9 mouse cellular contexts compared by ENCODE assay signal in genomic region chr2:163712874-163713273, GRCm38 (mm10). TPM values are rescaled to one million over a fixed set of nuclear protein-coding genes. Genes with fewer than 3 reads are reported as not detected.
DNase-seq lines count a peak whose midpoint lies in the region; ATAC-seq and TF ChIP-seq lines count a peak whose summit lies in the region.
"Had no signal": no experiment of that assay in that cellular context is flagged by ENCODE, and none has a peak within 500 bp of the region (broad histone marks: within the 10 kb centered on the region; RNA-seq: fewer than 3 reads in every experiment).

No protein-coding gene starts in this region.

- H3K27ac ChIP-seq in intestine, embryonic 15.5 days, result peak overlapping the region; percentile 27; the same call in 1 of the 2 replicates
- no peak overlapping the region for H3K27ac ChIP-seq in intestine, embryonic 16.5 days (ENCODE audit: low read length)
- no peak overlapping the region for H3K27ac ChIP-seq in thymus, adult 2 months (ENCODE audit: control insufficient read depth, insufficient read depth, low read length)
- H3K27ac ChIP-seq in liver, postnatal 0 days (ENCODE audit: low read depth), result peak overlapping the region; percentile 73

- no peak for TF ChIP-seq EP300 in liver, postnatal 0 days (IDR thresholded peaks at IDR 0.05; ENCODE audit: low read depth)

- no peak overlapping the region for H3K4me3 ChIP-seq in intestine, embryonic 15.5 days (replicated peaks)
- H3K4me3 ChIP-seq in intestine, embryonic 16.5 days (ENCODE audit: low read length), result no peak overlapping the region
- H3K4me3 ChIP-seq in thymus, adult 2 months (ENCODE audit: control insufficient read depth, insufficient read depth, low read length), result no peak overlapping the region
- no peak overlapping the region for H3K4me3 ChIP-seq in liver, postnatal 0 days (ENCODE audit: low read depth, low read length)

- 79% methylated on average over 6 of the region's 6 CpGs for WGBS in intestine, embryonic 15.5 days
- WGBS in intestine, embryonic 16.5 days, result 72% methylated on average over 6 of the region's 6 CpGs
- 67% methylated on average over 6 of the region's 6 CpGs for WGBS in thymus, adult 2 months
- 49% methylated on average over 6 of the region's 6 CpGs for WGBS in liver, postnatal 0 days (ENCODE audit: insufficient replicate concordance)

- H3K4me1 ChIP-seq in intestine, embryonic 15.5 days (replicated peaks), result peaks cover 24% of the 10 kb centered on the region
- peaks cover 17% of the 10 kb centered on the region for H3K4me1 ChIP-seq in intestine, embryonic 16.5 days (ENCODE audit: control insufficient read depth, insufficient read depth, low read length)
- H3K4me1 ChIP-seq in thymus, adult 2 months (replicated peaks; ENCODE audit: control insufficient read depth, insufficient read depth, low read length), result peaks cover 46% of the 10 kb centered on the region
- H3K4me1 ChIP-seq in liver, postnatal 0 days (ENCODE audit: insufficient read depth), result peaks cover 41% of the 10 kb centered on the region

- no peak for TF ChIP-seq CTCF in thymus, adult 2 months (IDR thresholded peaks at IDR 0.05; ENCODE audit: borderline replicate concordance, control insufficient read depth, extremely low read depth, insufficient read depth, low read length, poor library complexity)
- TF ChIP-seq CTCF in liver, postnatal 0 days (IDR thresholded peaks at IDR 0.05; ENCODE audit: low read depth), result no peak

- no peak for ATAC-seq in intestine, embryonic 15.5 days
- ATAC-seq in intestine, embryonic 16.5 days, result no peak
- peak; percentile 18; the same call in 1 of the 2 replicates for ATAC-seq in liver, postnatal 0 days

- no peaks in the 10 kb centered on the region; the same call in 1 of the 2 replicates for H3K36me3 ChIP-seq in intestine, embryonic 15.5 days
- H3K36me3 ChIP-seq in intestine, embryonic 16.5 days (ENCODE audit: control insufficient read depth, insufficient read depth, low read length), result no peaks in the 10 kb centered on the region
- H3K36me3 ChIP-seq in thymus, adult 2 months (ENCODE audit: control insufficient read depth, insufficient read depth, low read length), result no peaks in the 10 kb centered on the region
- H3K36me3 ChIP-seq in liver, postnatal 0 days (replicated peaks; ENCODE audit: insufficient read depth, low read length), result peaks cover 8% of the 10 kb centered on the region; the same call in 1 of the 2 replicates

- no peak overlapping the region for H3K9ac ChIP-seq in intestine, embryonic 15.5 days
- H3K9ac ChIP-seq in intestine, embryonic 16.5 days (ENCODE audit: low read depth, low read length), result no peak overlapping the region
- H3K9ac ChIP-seq in liver, postnatal 0 days (replicated peaks), result no peak overlapping the region

- peak; percentile 31 for DNase-seq in thymus, adult 2 months
- DNase-seq in thymus, postnatal 0 days (ENCODE audit: low spot score), result no peak
- DNase-seq in liver, postnatal 0 days, result no peak
- DNase-seq in adrenal gland, adult 18-20 months (ENCODE audit: low spot score in 2 of 2), result no peak
- DNase-seq in cerebellum, adult 11-12 months, result no peak
- DNase-seq: cerebellum, adult 11 months; lung, postnatal 36 days had no signal

- no peak for TF ChIP-seq POLR2A in thymus, adult 2 months (IDR thresholded peaks at IDR 0.05; ENCODE audit: control insufficient read depth, extremely low read depth, insufficient read depth, low read length, poor library complexity)

- H3K9me3 ChIP-seq in intestine, embryonic 15.5 days, result no peaks in the 10 kb centered on the region
- H3K9me3 ChIP-seq in intestine, embryonic 16.5 days (ENCODE audit: control insufficient read depth, low read length), result no peaks in the 10 kb centered on the region
- H3K9me3 ChIP-seq in liver, postnatal 0 days (ENCODE audit: low read length), result no peaks in the 10 kb centered on the region

- H3K4me2 ChIP-seq in intestine, embryonic 15.5 days (replicated peaks), result no peak overlapping the region
- H3K4me2 ChIP-seq in intestine, embryonic 16.5 days (ENCODE audit: low read depth, low read length), result no peak overlapping the region
- peak overlapping the region; percentile 11; the same call in 1 of the 2 replicates for H3K4me2 ChIP-seq in liver, postnatal 0 days (ENCODE audit: low read depth, low read length)

- no peaks in the 10 kb centered on the region for H3K27me3 ChIP-seq in intestine, embryonic 15.5 days (replicated peaks)
- H3K27me3 ChIP-seq in intestine, embryonic 16.5 days (replicated peaks; ENCODE audit: control insufficient read depth, insufficient read depth, low read length), result no peaks in the 10 kb centered on the region
- H3K27me3 ChIP-seq in thymus, adult 2 months (ENCODE audit: control insufficient read depth, insufficient read depth, low read length), result no peaks in the 10 kb centered on the region
- no peaks in the 10 kb centered on the region for H3K27me3 ChIP-seq in liver, postnatal 0 days (ENCODE audit: insufficient read depth, low read length)

RNA-seq across cellular contexts. Expression of gene Ada, which starts 37.2 kb away (rescaled TPM):
- polyA plus RNA-seq in intestine, embryonic 15.5 days (2015; fragmentation: Nextera tagmentation; extraction: Ambion mirVana), result 6.6 and 7.1 TPM in 2 replicates
- polyA plus RNA-seq in intestine, embryonic 16.5 days (2015; fragmentation: Nextera tagmentation; extraction: Ambion mirVana), result 5.8 and 7.4 TPM in 2 replicates
- 46.8 and 51.1 TPM in 2 replicates for polyA plus RNA-seq in thymus, adult 2 months (2012; rRNA removed)
- polyA plus RNA-seq in thymus, postnatal 0 days (2015; fragmentation: Nextera tagmentation; extraction: Ambion mirVana), result 73.2 and 83.0 TPM in 2 replicates
- 2.7 TPM in 2 replicates for polyA plus RNA-seq in liver, postnatal 0 days (2015; fragmentation: Nextera tagmentation; extraction: Ambion mirVana)
- 1 to 10 TPM; 2.9 to 3.5 TPM for total RNA-seq in adrenal gland, adult 18-20 months (2021)

RNA-seq across cellular contexts. Expression of gene Pkig, which starts 54.7 kb away (rescaled TPM):
- 113 and 122 TPM in 2 replicates for polyA plus RNA-seq in intestine, embryonic 15.5 days (2015; fragmentation: Nextera tagmentation; extraction: Ambion mirVana)
- 115 and 122 TPM in 2 replicates for polyA plus RNA-seq in intestine, embryonic 16.5 days (2015; fragmentation: Nextera tagmentation; extraction: Ambion mirVana)
- 56.7 and 64.7 TPM in 2 replicates for polyA plus RNA-seq in thymus, adult 2 months (2012; rRNA removed)
- polyA plus RNA-seq in thymus, postnatal 0 days (2015; fragmentation: Nextera tagmentation; extraction: Ambion mirVana), result 63.5 and 66.1 TPM in 2 replicates
- polyA plus RNA-seq in liver, postnatal 0 days (2015; fragmentation: Nextera tagmentation; extraction: Ambion mirVana), result 84.9 and 85.0 TPM in 2 replicates
- total RNA-seq in adrenal gland, adult 18-20 months (2021), result 10 to 100 TPM; 37.4 to 38.3 TPM

Comparison
In these comparisons a context has a peak if more than half of its experiments do, and no peak if none do; other contexts are left out.
1. H3K27ac ChIP-seq: peak in intestine, embryonic 15.5 days (single experiment) and liver, postnatal 0 days (single experiment); none in intestine, embryonic 16.5 days (single experiment) and thymus, adult 2 months (single experiment).